Mouse (Mus musculus): ENCODE results near the gene Arid1a. TPM values are rescaled to one million over a fixed set of nuclear protein-coding genes. Genes with fewer than 3 reads are reported as not detected.

Gene Arid1a
- polyA plus RNA-seq, 1 experiment from 2014 or later, result 50.4 TPM

DNA sequence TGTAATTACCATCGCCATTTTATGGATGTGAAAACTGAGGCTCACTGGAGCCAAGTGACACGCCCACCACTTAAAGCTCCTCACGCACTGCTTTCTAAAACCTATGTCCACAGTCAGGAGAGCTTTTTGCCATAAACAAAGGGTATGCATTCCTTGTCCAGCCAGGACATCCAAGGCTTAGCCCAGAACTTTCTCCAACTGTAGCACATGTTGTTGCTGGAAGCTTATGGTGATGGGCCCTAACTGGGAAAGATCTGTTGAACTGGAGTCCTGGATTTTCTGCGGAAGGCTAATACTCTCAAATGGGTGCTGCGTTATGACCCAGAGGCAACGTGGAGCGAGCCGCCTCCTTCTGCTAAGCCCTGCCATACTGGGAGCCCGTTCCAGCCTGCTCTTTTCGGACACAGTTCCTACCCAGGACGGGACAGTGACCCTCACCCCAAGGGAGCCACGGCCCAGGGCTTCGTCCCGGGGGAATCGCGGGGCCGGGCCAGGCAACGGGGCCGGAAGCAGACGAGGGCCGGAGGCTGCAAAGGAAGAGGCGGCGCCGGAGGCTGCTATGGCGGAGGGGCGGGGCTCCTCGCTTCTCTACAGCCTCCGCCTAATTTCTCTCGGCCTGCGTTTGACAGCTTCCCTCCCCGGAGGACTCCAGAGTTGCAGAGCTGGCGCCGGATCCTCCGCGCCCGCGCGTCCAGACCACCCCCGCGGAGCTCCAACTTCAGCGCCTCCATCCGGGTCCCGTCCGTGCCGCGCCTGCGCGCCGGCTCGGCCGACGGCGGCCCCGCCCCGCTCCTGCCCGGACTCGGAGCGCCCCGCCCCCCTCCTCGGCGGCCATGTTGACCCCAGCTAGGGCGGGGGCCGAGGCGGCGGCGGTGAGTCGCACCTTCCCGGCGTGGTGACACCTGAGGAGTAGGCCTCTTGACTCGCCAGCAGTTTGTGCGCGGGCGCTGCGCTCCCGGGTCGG, 84.4 kb downstream of the Arid1a start, which contains the start of gene Pigv:
Gene Pigv, minus strand, starts transcription at position 767 of the 964 bp plus-strand sequence.
- Histone ChIP-seq H3K4me2 (peak within 1 kb of the TSS; percentile 69), H3K36me3 (replicated peaks) (peaks cover 13% of the 10 kb centered on the region; the same call in 1 of the 2 replicates), H3K4me1 (peaks cover 58% of the 10 kb centered on the region), H3K27me3 (no peaks in the 10 kb centered on the region), H3K9ac (peak within 1 kb of the TSS; percentile 86), H3K4me3 (replicated peaks) (peak within 1 kb of the TSS; percentile 54), H3K9me3 (no peaks in the 10 kb centered on the region), H3K27ac (peak within 1 kb of the TSS; percentile 99)
- WGBS, result under 1% methylated on average over 76 of the region's 76 CpGs
- ATAC-seq (ENCODE audit: low FRiP score), result peak; percentile 89

DNA sequence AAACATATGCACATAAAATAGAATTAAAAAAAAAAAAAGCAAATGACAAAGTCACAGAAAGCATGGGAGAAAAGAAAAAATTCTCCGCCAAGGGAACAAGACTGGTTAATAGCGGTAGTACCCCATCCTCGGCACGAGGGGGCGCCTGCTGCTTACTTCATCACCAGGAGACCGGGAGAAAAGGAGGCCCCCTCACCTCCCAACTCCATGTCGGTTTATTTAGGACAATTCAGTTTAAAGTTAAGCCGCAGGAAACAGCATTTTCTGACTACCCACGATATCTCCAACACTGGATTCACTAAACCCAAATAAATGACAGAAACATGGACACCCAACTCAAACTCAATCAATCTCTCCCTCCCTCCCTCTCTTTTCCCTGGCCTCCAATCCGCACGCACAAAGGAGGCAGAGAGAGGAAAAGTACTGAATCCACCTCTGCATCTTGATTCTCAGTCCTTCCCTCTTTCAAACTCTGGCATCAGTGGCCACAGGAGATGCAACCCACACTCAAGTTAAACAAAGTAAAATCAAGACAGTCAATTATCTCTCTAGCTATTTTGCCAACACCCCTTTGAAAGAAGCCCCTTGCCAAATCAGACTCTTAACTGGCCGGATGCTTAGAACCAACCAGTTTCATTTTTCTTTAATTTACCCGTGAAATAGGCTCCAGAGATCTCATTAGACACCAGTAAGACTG, 85.2 kb downstream of the Arid1a start:
- H3K4me1 ChIP-seq, result peaks cover 50% of the 10 kb centered on the region

DNA sequence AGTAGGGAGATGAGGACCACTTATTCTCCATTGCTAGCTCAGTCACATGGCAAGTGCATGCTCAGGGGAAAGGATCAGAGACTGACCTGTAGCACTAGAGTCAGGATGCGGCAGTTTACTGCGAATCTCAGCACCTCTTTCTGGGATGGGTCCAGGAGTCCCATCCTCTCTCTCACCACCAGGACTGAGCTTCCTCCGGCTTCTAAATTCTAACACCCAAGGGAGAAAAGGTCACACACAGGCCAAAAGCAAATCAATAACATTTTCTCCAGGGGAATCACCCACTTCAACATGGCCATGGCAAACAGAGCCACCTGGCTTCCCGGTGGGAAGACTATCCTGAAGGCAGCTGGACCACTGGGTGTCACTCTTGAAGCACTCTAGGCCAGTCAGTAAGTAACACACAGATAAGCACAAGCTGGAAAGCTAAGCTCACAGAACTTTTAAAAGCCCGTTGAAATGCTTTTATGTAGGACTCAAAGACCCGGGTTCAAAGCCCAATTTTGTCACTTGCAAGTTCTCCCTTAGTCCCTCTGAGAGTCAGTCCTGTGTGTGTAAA, 86.8 kb downstream of the Arid1a start:
- H3K9ac ChIP-seq, result no peak overlapping the region; the same call in 1 of the 2 replicates
- peaks cover 15% of the 10 kb centered on the region for H3K36me3 ChIP-seq (replicated peaks)
- no peak overlapping the region for H3K27ac ChIP-seq
- WGBS, result 74% methylated on average over 6 of the region's 6 CpGs
- peaks cover 34% of the 10 kb centered on the region for H3K4me1 ChIP-seq
- no peak overlapping the region for H3K4me3 ChIP-seq (replicated peaks)
- H3K27me3 ChIP-seq, result no peaks in the 10 kb centered on the region
- ATAC-seq (ENCODE audit: low FRiP score), result no peak
- H3K9me3 ChIP-seq, result no peaks in the 10 kb centered on the region
- H3K4me2 ChIP-seq, result no peak overlapping the region

More for the DNA sequence above, 85.2 kb downstream of the Arid1a start:
- no peak for ATAC-seq (ENCODE audit: low FRiP score)
- Histone ChIP-seq H3K36me3 (replicated peaks) (peaks cover 13% of the 10 kb centered on the region; the same call in 1 of the 2 replicates), H3K9ac (peak overlapping the region; percentile 86), H3K4me2 (peak overlapping the region; percentile 69), H3K27ac (peak overlapping the region; percentile 99), H3K9me3 (no peaks in the 10 kb centered on the region), H3K4me3 (replicated peaks) (peak overlapping the region; percentile 54), H3K27me3 (no peaks in the 10 kb centered on the region)
- WGBS, result 2% methylated on average over 13 of the region's 13 CpGs

DNA sequence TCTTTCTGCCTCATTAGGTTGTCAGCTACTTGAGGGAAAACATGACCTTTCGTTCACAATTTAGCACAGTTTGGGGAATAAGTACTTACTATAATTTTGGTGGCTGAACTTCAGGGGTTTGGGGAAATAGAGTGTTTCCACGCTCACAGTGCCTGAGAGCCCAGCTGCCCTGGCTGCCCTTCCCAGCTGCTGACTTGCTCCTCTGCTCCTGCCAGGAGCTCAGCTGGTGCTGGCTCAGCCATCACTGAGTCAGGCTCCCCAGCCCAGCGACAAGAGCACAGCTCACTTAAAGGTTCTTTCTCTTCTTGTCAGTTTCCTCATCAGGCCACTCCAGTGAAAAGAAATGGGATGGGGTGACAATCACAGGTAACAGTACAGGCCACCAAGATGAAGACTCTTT, 88.0 kb downstream of the Arid1a start:
- 81% methylated on average over 3 of the region's 3 CpGs for WGBS
- peaks cover 19% of the 10 kb centered on the region for H3K36me3 ChIP-seq (replicated peaks)
- H3K9me3 ChIP-seq, result no peaks in the 10 kb centered on the region
- no peak overlapping the region; the same call in 1 of the 2 replicates for H3K9ac ChIP-seq
- H3K4me3 ChIP-seq (replicated peaks), result no peak overlapping the region
- no peak overlapping the region for H3K4me2 ChIP-seq
- ATAC-seq (ENCODE audit: low FRiP score), result no peak
- H3K27me3 ChIP-seq, result no peaks in the 10 kb centered on the region
- no peak overlapping the region for H3K27ac ChIP-seq
- peaks cover 24% of the 10 kb centered on the region for H3K4me1 ChIP-seq

DNA sequence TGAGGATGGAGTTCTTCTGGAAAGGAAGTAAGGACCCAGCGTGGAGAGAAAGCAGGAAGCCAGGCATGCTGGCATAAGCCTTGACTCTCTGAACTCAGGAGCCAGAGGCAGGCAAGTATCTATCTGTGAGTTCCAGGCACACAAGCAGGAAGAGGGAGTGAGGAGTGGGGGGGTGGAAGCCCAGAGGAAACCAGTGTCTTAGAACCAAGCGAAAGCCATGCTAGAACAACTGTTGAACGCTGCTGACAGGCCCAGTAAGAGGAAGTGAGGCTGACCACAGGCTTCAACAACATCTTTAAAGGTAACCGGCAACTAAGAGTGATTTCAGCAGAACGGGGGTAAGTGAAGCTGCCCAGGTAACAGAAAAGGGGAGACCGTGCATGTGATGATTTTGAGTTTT, 90.4 kb downstream of the Arid1a start:
- no peak for ATAC-seq (ENCODE audit: low FRiP score)
- no peak overlapping the region for H3K4me2 ChIP-seq
- H3K9me3 ChIP-seq, result no peaks in the 10 kb centered on the region
- no peaks in the 10 kb centered on the region for H3K27me3 ChIP-seq
- no peak overlapping the region for H3K9ac ChIP-seq
- H3K27ac ChIP-seq, result no peak overlapping the region
- peaks cover 28% of the 10 kb centered on the region for H3K36me3 ChIP-seq (replicated peaks)
- peaks cover 9% of the 10 kb centered on the region for H3K4me1 ChIP-seq
- no peak overlapping the region for H3K4me3 ChIP-seq (replicated peaks)
- WGBS, result 94% methylated on average over 6 of the region's 6 CpGs

DNA sequence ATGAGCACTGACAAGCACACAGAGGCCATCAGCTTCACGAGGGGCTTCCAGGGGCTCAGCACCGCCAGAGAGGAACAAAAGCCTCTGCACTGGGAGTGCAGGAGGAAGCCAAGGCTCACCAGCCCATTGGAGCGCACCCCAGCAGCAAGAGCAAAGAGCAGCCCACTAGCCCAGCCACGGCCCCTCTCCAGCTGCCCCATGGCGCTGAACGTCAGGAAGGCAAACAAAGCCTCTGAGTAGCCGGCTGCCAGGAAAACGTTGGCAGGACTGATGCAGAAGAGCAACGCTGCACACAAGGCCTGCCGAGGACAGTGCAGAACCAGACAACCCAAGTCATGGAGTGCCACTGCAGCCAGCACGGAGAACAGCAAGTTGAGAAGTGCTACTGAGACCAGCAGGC, 91.5 kb downstream of the Arid1a start:
- no peak overlapping the region for H3K4me2 ChIP-seq
- H3K4me1 ChIP-seq, result peaks cover 7% of the 10 kb centered on the region
- no peaks in the 10 kb centered on the region for H3K27me3 ChIP-seq
- H3K9me3 ChIP-seq, result no peaks in the 10 kb centered on the region
- H3K9ac ChIP-seq, result no peak overlapping the region
- no peak for ATAC-seq (ENCODE audit: low FRiP score)
- H3K27ac ChIP-seq, result no peak overlapping the region
- H3K36me3 ChIP-seq (replicated peaks), result peaks cover 28% of the 10 kb centered on the region
- WGBS, result 56% methylated on average over 11 of the region's 11 CpGs
- no peak overlapping the region for H3K4me3 ChIP-seq (replicated peaks)

DNA sequence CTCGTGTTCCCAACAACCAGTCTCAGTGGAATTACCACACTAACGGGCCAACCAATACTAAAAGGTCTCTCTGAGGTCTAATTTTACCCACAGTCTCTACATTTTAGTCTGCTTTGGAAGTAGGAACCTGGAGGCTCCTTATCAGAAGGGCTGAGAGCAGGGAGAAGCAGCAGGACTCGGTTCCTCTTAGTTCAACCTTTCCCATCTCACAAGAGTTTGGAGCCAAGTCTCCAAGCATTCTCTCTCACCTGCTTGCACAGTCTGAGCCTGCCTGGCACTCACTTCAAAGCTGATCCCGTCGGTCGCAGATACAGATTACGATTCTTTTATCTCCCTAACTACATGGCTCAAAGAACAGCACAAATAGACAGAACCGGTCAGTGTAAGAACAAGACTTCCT, 93.6 kb downstream of the Arid1a start:
- no peak overlapping the region for H3K4me2 ChIP-seq
- no peak for ATAC-seq (ENCODE audit: low FRiP score)
- H3K27me3 ChIP-seq, result no peaks in the 10 kb centered on the region
- H3K4me3 ChIP-seq (replicated peaks), result no peak overlapping the region
- no peak overlapping the region for H3K9ac ChIP-seq
- H3K9me3 ChIP-seq, result no peaks in the 10 kb centered on the region
- H3K4me1 ChIP-seq, result peaks cover 21% of the 10 kb centered on the region
- no peak overlapping the region for H3K27ac ChIP-seq
- peaks cover 20% of the 10 kb centered on the region for H3K36me3 ChIP-seq (replicated peaks)
- 91% methylated on average over 8 of the region's 8 CpGs for WGBS

DNA sequence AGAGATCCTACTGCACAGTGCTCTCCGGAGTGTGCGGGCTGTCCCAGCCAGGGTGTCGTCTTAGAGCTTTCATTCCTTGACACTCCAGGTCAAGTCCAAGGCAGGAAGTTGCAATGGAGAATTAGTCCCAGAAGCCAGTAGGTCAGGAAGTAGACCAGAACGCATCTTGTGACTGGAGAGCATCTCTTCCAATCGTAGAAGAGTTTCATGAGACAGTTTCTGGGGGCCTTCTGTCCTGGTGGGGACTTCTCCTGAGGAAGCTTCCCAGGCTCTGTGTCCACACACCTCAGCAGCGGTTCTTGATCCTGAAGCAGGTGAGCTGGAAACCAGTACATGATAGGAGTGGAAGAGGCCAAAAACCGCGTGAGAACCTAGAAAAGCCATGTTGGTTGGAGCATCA, 94.1 kb downstream of the Arid1a start:
- Histone ChIP-seq H3K9me3 (no peaks in the 10 kb centered on the region), H3K9ac (no peak overlapping the region), H3K4me1 (peaks cover 21% of the 10 kb centered on the region), H3K36me3 (replicated peaks) (peaks cover 15% of the 10 kb centered on the region), H3K27ac (no peak overlapping the region), H3K27me3 (no peaks in the 10 kb centered on the region), H3K4me2 (no peak overlapping the region), H3K4me3 (replicated peaks) (no peak overlapping the region)
- 92% methylated on average over 8 of the region's 8 CpGs for WGBS
- ATAC-seq (ENCODE audit: low FRiP score), result no peak

DNA sequence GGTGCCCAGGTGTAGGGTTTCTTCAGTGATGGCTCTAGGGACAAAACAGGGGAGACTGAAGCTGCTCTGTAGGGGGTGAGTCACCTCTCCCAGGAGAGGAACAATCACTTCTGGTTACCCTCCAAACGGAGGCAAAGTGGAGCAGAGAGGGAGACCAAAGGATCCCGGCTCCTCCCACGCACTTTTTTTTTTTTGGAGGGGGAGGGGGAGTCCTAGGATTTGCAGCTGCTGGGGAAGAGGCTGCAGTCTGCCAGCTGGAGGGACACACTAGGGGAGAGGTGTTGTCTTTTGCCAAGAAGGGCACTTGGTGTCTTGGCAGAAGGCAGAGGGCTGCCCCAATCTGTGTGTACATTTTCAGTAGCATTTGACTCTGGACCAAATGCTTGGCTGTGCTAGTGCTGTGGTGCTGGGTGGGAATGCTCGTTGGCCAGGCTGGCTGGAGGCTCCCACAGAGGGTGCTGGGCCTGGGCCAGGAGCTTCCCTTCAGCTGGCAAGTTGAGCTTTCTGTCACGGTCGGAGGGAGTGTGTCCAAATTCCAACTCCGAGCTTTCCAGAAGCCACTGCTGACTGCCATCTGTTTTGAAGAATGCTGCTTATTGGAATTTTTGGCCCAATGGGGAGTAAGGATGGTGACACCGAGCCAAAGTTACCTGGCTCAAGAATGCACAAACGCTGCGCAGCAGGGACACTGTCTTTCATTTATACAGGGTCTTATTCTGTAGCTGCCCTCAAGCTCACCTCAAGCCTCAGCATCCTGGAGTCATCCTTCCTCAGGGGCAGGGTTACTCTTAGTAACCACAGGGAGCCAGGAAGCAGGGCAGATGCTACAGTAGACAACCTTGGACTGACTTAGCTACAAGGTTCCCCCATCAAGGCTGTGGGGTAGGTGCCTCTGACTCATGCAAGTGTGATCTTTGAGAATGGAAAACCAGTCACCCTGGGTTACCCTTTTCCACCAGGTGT, 96.1 kb downstream of the Arid1a start:
- Histone ChIP-seq H3K4me2 (peak overlapping the region; percentile 32), H3K36me3 (replicated peaks) (peaks cover 15% of the 10 kb centered on the region), H3K9ac (no peak overlapping the region), H3K27me3 (no peaks in the 10 kb centered on the region), H3K9me3 (no peaks in the 10 kb centered on the region), H3K4me3 (replicated peaks) (no peak overlapping the region), H3K27ac (peak overlapping the region; percentile 71), H3K4me1 (peaks cover 24% of the 10 kb centered on the region)
- ATAC-seq (ENCODE audit: low FRiP score), result no peak
- WGBS, result 20% methylated on average over 10 of the region's 10 CpGs

DNA sequence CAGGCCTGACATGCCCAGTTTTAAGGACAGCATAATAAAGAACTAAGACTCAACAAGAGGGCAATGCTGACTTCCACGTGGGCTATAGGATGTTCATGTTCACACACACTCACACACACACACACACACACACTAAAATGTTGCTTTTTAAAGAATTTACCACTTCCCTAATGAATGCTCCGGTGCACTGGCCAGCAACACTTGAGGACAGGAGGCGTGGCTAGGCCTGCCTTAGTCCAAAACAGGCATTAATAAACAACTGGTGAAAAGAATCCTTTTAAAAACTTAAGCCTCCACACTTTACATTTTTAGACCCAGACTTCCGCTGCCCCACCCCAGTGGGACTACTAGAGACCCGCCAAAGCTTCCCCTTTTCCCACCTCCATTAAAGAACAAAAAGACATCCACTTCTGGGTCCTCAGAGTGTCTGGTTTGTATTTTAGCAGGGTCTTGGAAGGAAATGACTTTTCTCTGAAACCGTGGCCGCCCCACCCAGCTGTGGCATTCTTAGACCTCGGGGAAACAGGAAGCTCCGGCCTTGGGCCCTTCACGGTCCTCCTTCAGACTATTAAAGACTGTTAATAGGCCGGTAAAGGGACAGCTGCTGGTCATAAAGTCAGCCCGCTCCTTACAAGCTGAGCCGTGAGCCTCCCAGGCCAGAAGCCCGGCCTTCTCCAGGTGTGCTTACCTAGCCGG, 96.9 kb downstream of the Arid1a start:
- Histone ChIP-seq H3K4me1 (peaks cover 24% of the 10 kb centered on the region), H3K4me2 (peak overlapping the region; percentile 32), H3K4me3 (replicated peaks) (no peak overlapping the region), H3K9ac (no peak overlapping the region), H3K27ac (peak overlapping the region; percentile 71), H3K27me3 (no peaks in the 10 kb centered on the region), H3K9me3 (no peaks in the 10 kb centered on the region), H3K36me3 (replicated peaks) (peaks cover 12% of the 10 kb centered on the region)
- 14% methylated on average over 15 of the region's 15 CpGs for WGBS
- ATAC-seq (ENCODE audit: low FRiP score), result no peak

DNA sequence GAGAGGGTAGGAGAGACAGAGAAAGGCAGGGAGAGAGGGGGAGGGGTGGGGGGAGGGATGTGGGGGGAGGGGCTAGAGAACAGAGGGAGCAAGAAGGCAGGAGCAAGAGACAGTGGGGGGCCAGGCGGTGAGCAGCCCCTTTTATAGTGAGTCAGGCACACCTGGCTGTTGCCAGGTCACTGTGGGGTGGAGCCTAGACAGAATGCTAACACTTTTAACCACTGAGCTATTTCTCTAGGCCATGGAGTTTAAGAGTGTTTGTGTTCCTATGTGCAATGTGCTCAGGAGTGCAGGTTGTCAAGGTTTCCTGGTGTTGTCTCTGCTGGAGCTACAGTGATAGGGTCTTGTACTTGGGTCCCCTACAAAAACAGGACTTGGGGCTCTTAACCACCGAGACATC, 97.8 kb downstream of the Arid1a start:
- no peak for ATAC-seq (ENCODE audit: low FRiP score)
- Histone ChIP-seq H3K27ac (no peak overlapping the region), H3K4me1 (peaks cover 24% of the 10 kb centered on the region), H3K4me3 (replicated peaks) (no peak overlapping the region), H3K9me3 (no peaks in the 10 kb centered on the region), H3K36me3 (replicated peaks) (peaks cover 9% of the 10 kb centered on the region), H3K9ac (no peak overlapping the region), H3K27me3 (no peaks in the 10 kb centered on the region), H3K4me2 (no peak overlapping the region)
- WGBS, result 27% methylated on average over 2 of the region's 2 CpGs
